Mouse (Mus musculus) kidney, adult 9 months (tissue): ENCODE results near the gene Orai1.
A peak's percentile ranks its signal among the peaks of the same experiment; 100 is the strongest.

ENCODE experiments used
- DNase-seq: peaks from one replicate; pipeline ENCODE4 v3.0.0; 2022

Orai1 gene

GRCm38 (mm10) chr5:122997205-122998204 is 17.4 kb upstream of the Orai1 start:
- DNase-seq, result no peak

GRCm38 (mm10) chr5:123000901-123001300 is 14.0 kb upstream of the Orai1 start:
- DNase-seq, result no peak

GRCm38 (mm10) chr5:123005716-123006592 is 8.9 kb upstream of the Orai1 start:
- no peak for DNase-seq

- no peak for DNase-seq
Measured at GRCm38 (mm10) chr5:123008877-123009493, 5.9 kb upstream of the Orai1 start.

GRCm38 (mm10) chr5:123009873-123010272 is 5.0 kb upstream of the Orai1 start:
- DNase-seq, result no peak

GRCm38 (mm10) chr5:123010806-123011205 is 4.1 kb upstream of the Orai1 start:
- no peak for DNase-seq

- DNase-seq, result no peak
Measured at GRCm38 (mm10) chr5:123011705-123012104, 3.2 kb upstream of the Orai1 start.

GRCm38 (mm10) chr5:123013599-123014315 is 1.1 kb upstream of the Orai1 start:
- DNase-seq, result peak; percentile 78

- DNase-seq, result no peak
Measured at GRCm38 (mm10) chr5:123015915-123016314, 1.0 kb downstream of the Orai1 start.

- peak; percentile 62 for DNase-seq
Measured at GRCm38 (mm10) chr5:123017504-123017903, 2.6 kb downstream of the Orai1 start.

GRCm38 (mm10) chr5:123019336-123020016 is 4.6 kb downstream of the Orai1 start:
- no peak for DNase-seq

- DNase-seq, result no peak
Measured at GRCm38 (mm10) chr5:123020426-123020825, 5.6 kb downstream of the Orai1 start.

GRCm38 (mm10) chr5:123021438-123021837 is 6.6 kb downstream of the Orai1 start:
- DNase-seq, result no peak

GRCm38 (mm10) chr5:123023049-123023448 is 8.2 kb downstream of the Orai1 start:
- peak; percentile 91 for DNase-seq

GRCm38 (mm10) chr5:123024312-123024711 is 9.4 kb downstream of the Orai1 start:
- no peak for DNase-seq

- DNase-seq, result no peak
Measured at GRCm38 (mm10) chr5:123024965-123025573, 10.2 kb downstream of the Orai1 start.

GRCm38 (mm10) chr5:123026414-123026813 is 11.5 kb downstream of the Orai1 start:
- no peak for DNase-seq

- peak; percentile 61 for DNase-seq
Measured at GRCm38 (mm10) chr5:123027436-123027835, 12.6 kb downstream of the Orai1 start.

- DNase-seq, result no peak
Measured at GRCm38 (mm10) chr5:123029729-123030128, 14.9 kb downstream of the Orai1 start.

GRCm38 (mm10) chr5:123031312-123031711 is 16.4 kb downstream of the Orai1 start:
- no peak for DNase-seq

- peak; percentile 78 for DNase-seq
Measured at GRCm38 (mm10) chr5:123033646-123034160, 18.8 kb downstream of the Orai1 start.
